In genomic region chr9:114525891-114526290, GRCm38 (mm10) we compare ENCODE assay signal across 12 mouse cellular contexts. TPM values are rescaled to one million over a fixed set of nuclear protein-coding genes. Genes with fewer than 3 reads are reported as not detected.
DNase-seq lines count a peak whose midpoint lies in the region; ATAC-seq and TF ChIP-seq lines count a peak whose summit lies in the region.
"Had no signal": no experiment of that assay in that cellular context is flagged by ENCODE, and none has a peak within 500 bp of the region (broad histone marks: within the 10 kb centered on the region; RNA-seq: fewer than 3 reads in every experiment).

No protein-coding gene starts in this region.

- peak overlapping the region; percentile 58 for H3K4me2 ChIP-seq in heart, embryonic 12.5 days
- no peak overlapping the region for H3K4me2 ChIP-seq in midbrain, postnatal 0 days (ENCODE audit: low read depth, low read length, poor library complexity, severe bottlenecking)
- peak overlapping the region; percentile 49 for H3K4me2 ChIP-seq in limb, embryonic 13.5 days (replicated peaks)

- peaks cover 28% of the 10 kb centered on the region for H3K4me1 ChIP-seq in heart, embryonic 12.5 days (replicated peaks)
- H3K4me1 ChIP-seq in midbrain, embryonic 10.5 days, result peaks cover 68% of the 10 kb centered on the region
- H3K4me1 ChIP-seq in midbrain, postnatal 0 days (ENCODE audit: insufficient read depth, low read length), result peaks cover 4% of the 10 kb centered on the region; the same call in 1 of the 2 replicates
- H3K4me1 ChIP-seq in embryonic fibroblast, embryonic 13.5 days (ENCODE audit: control insufficient read depth, insufficient read depth, low read length), result peaks cover 3% of the 10 kb centered on the region
- H3K4me1 ChIP-seq in limb, embryonic 13.5 days, result peaks cover 36% of the 10 kb centered on the region

- no peak overlapping the region for H3K9ac ChIP-seq in heart, embryonic 12.5 days
- no peak overlapping the region for H3K9ac ChIP-seq in midbrain, postnatal 0 days (replicated peaks; ENCODE audit: low read length, poor library complexity, severe bottlenecking)
- H3K9ac ChIP-seq in limb, embryonic 13.5 days, result no peak overlapping the region

- DNase-seq in heart, postnatal 14 days, result no peak
- no peak for DNase-seq in midbrain, embryonic 10.5 days (ENCODE audit: low spot score)
- no peak for DNase-seq in midbrain, postnatal 0 days (ENCODE audit: low spot score)
- no peak for DNase-seq in right cerebral cortex, postnatal 4 days
- no peak for DNase-seq in Muller cell, postnatal 12 days (ENCODE audit: inconsistent ontology term)
- DNase-seq: left cerebral cortex, postnatal 4 days had no signal

- no peaks in the 10 kb centered on the region for H3K27me3 ChIP-seq in heart, embryonic 12.5 days (replicated peaks)
- H3K27me3 ChIP-seq in midbrain, embryonic 10.5 days (ENCODE audit: low read depth, poor library complexity, severe bottlenecking), result no peaks in the 10 kb centered on the region
- no peaks in the 10 kb centered on the region for H3K27me3 ChIP-seq in midbrain, postnatal 0 days (ENCODE audit: insufficient read depth, low read length)
- no peaks in the 10 kb centered on the region for H3K27me3 ChIP-seq in limb, embryonic 13.5 days

- no peak for TF ChIP-seq CTCF in midbrain, postnatal 0 days (IDR thresholded peaks at IDR 0.05)
- no peak for TF ChIP-seq CTCF in embryonic fibroblast, embryonic 13.5 days (IDR thresholded peaks at IDR 0.05; ENCODE audit: borderline replicate concordance, insufficient read depth, low read length)

- 9% methylated on average over 8 of the region's 8 CpGs for WGBS in heart, embryonic 12.5 days
- WGBS in midbrain, embryonic 10.5 days, result 3% methylated on average over 8 of the region's 8 CpGs
- WGBS in midbrain, postnatal 0 days, result 7% methylated on average over 8 of the region's 8 CpGs
- WGBS in limb, embryonic 13.5 days, result 9% methylated on average over 8 of the region's 8 CpGs

- intact Hi-C loops in heart, postnatal 14 days (cut with DNase I), result no loop called here

- H3K27ac ChIP-seq in heart, embryonic 12.5 days (ENCODE audit: poor library complexity, severe bottlenecking), result no peak overlapping the region
- H3K27ac ChIP-seq in midbrain, embryonic 10.5 days (replicated peaks), result peak overlapping the region; percentile 88
- H3K27ac ChIP-seq in midbrain, postnatal 0 days (ENCODE audit: low read depth, low read length), result no peak overlapping the region
- peak overlapping the region; percentile 93 for H3K27ac ChIP-seq in embryonic fibroblast, embryonic 13.5 days (ENCODE audit: insufficient read depth, low read length)
- no peak overlapping the region for H3K27ac ChIP-seq in limb, embryonic 13.5 days

- no peaks in the 10 kb centered on the region for H3K9me3 ChIP-seq in heart, embryonic 12.5 days (replicated peaks)
- H3K9me3 ChIP-seq in midbrain, embryonic 10.5 days (replicated peaks), result no peaks in the 10 kb centered on the region
- no peaks in the 10 kb centered on the region for H3K9me3 ChIP-seq in midbrain, postnatal 0 days (ENCODE audit: low read length)
- H3K9me3 ChIP-seq in limb, embryonic 13.5 days, result no peaks in the 10 kb centered on the region

- ATAC-seq in heart, embryonic 12.5 days (ENCODE audit: insufficient number of reproducible peaks, low FRiP score), result no peak
- no peak for ATAC-seq in midbrain, postnatal 0 days (ENCODE audit: low FRiP score)
- ATAC-seq in limb, embryonic 13.5 days (ENCODE audit: low FRiP score, low read depth), result no peak

- H3K4me3 ChIP-seq in heart, embryonic 12.5 days, result no peak overlapping the region
- peak overlapping the region; percentile 41 for H3K4me3 ChIP-seq in midbrain, embryonic 10.5 days
- no peak overlapping the region for H3K4me3 ChIP-seq in midbrain, postnatal 0 days (ENCODE audit: low read depth, low read length)
- H3K4me3 ChIP-seq in embryonic fibroblast, embryonic 13.5 days (ENCODE audit: insufficient read depth, low read length), result no peak overlapping the region
- no peak overlapping the region for H3K4me3 ChIP-seq in limb, embryonic 13.5 days

- TF ChIP-seq POLR2A in embryonic fibroblast, embryonic 13.5 days (IDR thresholded peaks at IDR 0.05; ENCODE audit: low read depth, low read length), result no peak

- H3K36me3 ChIP-seq in heart, embryonic 12.5 days, result no peaks in the 10 kb centered on the region
- peaks cover 37% of the 10 kb centered on the region for H3K36me3 ChIP-seq in midbrain, embryonic 10.5 days
- H3K36me3 ChIP-seq in midbrain, postnatal 0 days (ENCODE audit: insufficient read depth, low read length), result no peaks in the 10 kb centered on the region
- no peaks in the 10 kb centered on the region for H3K36me3 ChIP-seq in limb, embryonic 13.5 days

RNA-seq across cellular contexts. Expression of gene C130032M10Rik, which starts 10.4 kb away (rescaled TPM):
- polyA plus RNA-seq in heart, embryonic 12.5 days (2016; fragmentation: Nextera tagmentation; extraction: Ambion mirVana), result 0.64 and 1.3 TPM in 2 replicates
- total RNA-seq in heart, postnatal 14 days (2021), result not detected
- 0.91 and 0.98 TPM in 2 replicates for polyA plus RNA-seq in midbrain, embryonic 10.5 days (2016; fragmentation: Nextera tagmentation; extraction: Ambion mirVana)
- total RNA-seq in midbrain, postnatal 0 days (2014; rRNA removed), result not detected in 2 replicates
- not detected in 2 replicates for polyA plus RNA-seq in midbrain, postnatal 0 days (2015; fragmentation: Nextera tagmentation; extraction: Ambion mirVana)
- polyA plus RNA-seq in embryonic fibroblast, embryonic 13.5 days (2011; ENCODE audit: insufficient read length, low read depth, missing spikeins), result not detected in 2 replicates
- 0.37 and 0.42 TPM in 2 replicates for polyA plus RNA-seq in limb, embryonic 13.5 days (2015; fragmentation: Nextera tagmentation; extraction: Ambion mirVana)
- total RNA-seq: layer of hippocampus, adult 18-20 months; left cerebral cortex, postnatal 4 days; megakaryocyte, adult 5-6 weeks had no signal
- polyA plus RNA-seq: C2C12 had no signal

RNA-seq across cellular contexts. Expression of gene Ccr4, which starts 21.2 kb away (rescaled TPM):
- not detected in 2 replicates for polyA plus RNA-seq in heart, embryonic 12.5 days (2016; fragmentation: Nextera tagmentation; extraction: Ambion mirVana)
- under 1 TPM in 1 of 2 experiments, not detected in 1; 0.68 TPM for total RNA-seq in heart, postnatal 14 days (2021)
- polyA plus RNA-seq in midbrain, embryonic 10.5 days (2016; fragmentation: Nextera tagmentation; extraction: Ambion mirVana), result not detected in 2 replicates
- total RNA-seq in midbrain, postnatal 0 days (2014; rRNA removed), result not detected in 2 replicates
- not detected in 2 replicates for polyA plus RNA-seq in midbrain, postnatal 0 days (2015; fragmentation: Nextera tagmentation; extraction: Ambion mirVana)
- polyA plus RNA-seq in embryonic fibroblast, embryonic 13.5 days (2011; ENCODE audit: insufficient read length, low read depth, missing spikeins), result not detected in 2 replicates
- not detected in 2 replicates for polyA plus RNA-seq in limb, embryonic 13.5 days (2015; fragmentation: Nextera tagmentation; extraction: Ambion mirVana)
- total RNA-seq: layer of hippocampus, adult 18-20 months; left cerebral cortex, postnatal 4 days had no signal
- polyA plus RNA-seq: C2C12 had no signal

RNA-seq across cellular contexts. Expression of gene Trim71, which starts 38.3 kb away (rescaled TPM):
- 0.40 and 0.63 TPM in 2 replicates for polyA plus RNA-seq in heart, embryonic 12.5 days (2016; fragmentation: Nextera tagmentation; extraction: Ambion mirVana)
- total RNA-seq in heart, postnatal 14 days (2021), result not detected
- polyA plus RNA-seq in midbrain, embryonic 10.5 days (2016; fragmentation: Nextera tagmentation; extraction: Ambion mirVana), result 4.3 and 6.8 TPM in 2 replicates
- total RNA-seq in midbrain, postnatal 0 days (2014; rRNA removed), result 0.14 and 0.27 TPM in 2 replicates
- polyA plus RNA-seq in midbrain, postnatal 0 days (2015; fragmentation: Nextera tagmentation; extraction: Ambion mirVana), result 0.14 and 0.15 TPM in 2 replicates
- polyA plus RNA-seq in embryonic fibroblast, embryonic 13.5 days (2011; ENCODE audit: insufficient read length, low read depth, missing spikeins), result 1.1 and 1.2 TPM in 2 replicates
- polyA plus RNA-seq in limb, embryonic 13.5 days (2015; fragmentation: Nextera tagmentation; extraction: Ambion mirVana), result 0.62 and 0.91 TPM in 2 replicates
- total RNA-seq: megakaryocyte, adult 5-6 weeks had no signal

Comparison
In these comparisons a context has a peak if more than half of its experiments do, and no peak if none do; other contexts are left out.
1. H3K27ac ChIP-seq: peak in midbrain, embryonic 10.5 days (single experiment) and embryonic fibroblast, embryonic 13.5 days (single experiment); none in heart, embryonic 12.5 days (single experiment), midbrain, postnatal 0 days (single experiment) and limb, embryonic 13.5 days (single experiment).